Mouse (Mus musculus): ENCODE measurements around the gene Txnl4b.

Txnl4b gene

GRCm38 (mm10) chr8:109565498-109566333, at the start of gene Txnl4b, which contains the start of gene Dhx38:
TSS of gene Txnl4b (plus strand) at chr8:109565892.
TSS of gene Dhx38 (minus strand) at chr8:109565861.
- peak; percentile 97 for DNase-seq

DNA sequence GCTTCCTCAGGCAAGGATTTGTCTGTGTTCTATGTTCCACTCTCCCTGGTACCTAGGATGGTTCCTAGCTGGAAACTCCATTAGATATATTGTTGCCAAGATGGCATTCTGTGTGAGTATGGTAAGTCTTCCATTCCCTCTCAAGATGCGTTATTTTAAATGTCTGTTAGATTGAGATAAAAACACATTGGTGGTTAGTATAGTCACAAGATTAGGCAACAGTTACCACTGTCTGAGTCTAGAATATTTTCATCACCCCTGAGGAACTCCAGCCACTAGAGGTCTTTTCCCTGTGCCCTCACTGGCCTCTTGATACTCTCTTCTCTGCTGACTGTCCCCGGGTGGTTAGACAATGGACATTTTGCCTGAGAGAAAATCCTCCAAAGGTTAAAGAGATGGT, 41.7 kb upstream of the Txnl4b start:
- DNase-seq, result no peak

- peak; percentile 55 for DNase-seq
Measured at GRCm38 (mm10) chr8:109535140-109535990, 30.3 kb upstream of the Txnl4b start.

DNA sequence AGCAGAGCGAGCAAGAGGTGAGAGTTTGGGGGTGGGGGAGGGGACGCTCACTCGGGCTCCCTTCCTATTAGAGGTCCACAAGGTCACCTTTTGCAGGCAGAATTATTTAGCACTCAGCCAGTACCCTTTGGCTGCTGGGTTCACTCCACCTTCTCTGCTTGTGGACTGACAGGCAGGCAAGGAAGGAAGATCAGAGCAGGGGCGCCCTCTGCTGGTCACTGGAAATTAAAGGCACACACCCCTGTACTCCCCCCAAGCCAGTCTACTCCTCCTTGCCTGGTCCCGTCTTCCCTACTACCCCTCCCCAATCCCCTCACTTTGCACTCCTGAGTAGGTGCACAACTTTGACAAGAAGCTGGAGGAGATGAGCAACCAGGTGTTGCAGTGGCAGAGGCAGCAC, 29.0 kb upstream of the Txnl4b start:
- DNase-seq, result peak; percentile 64

- no peak for DNase-seq
Measured at GRCm38 (mm10) chr8:109542165-109542564, 23.5 kb upstream of the Txnl4b start.

GRCm38 (mm10) chr8:109542748-109543519, 22.8 kb upstream of the Txnl4b start:
- no peak for DNase-seq

- DNase-seq, result no peak
Measured at GRCm38 (mm10) chr8:109544049-109544448, 21.6 kb upstream of the Txnl4b start.

- peak; percentile 25 for DNase-seq
Measured at GRCm38 (mm10) chr8:109551663-109552062, 14.0 kb upstream of the Txnl4b start.

DNA sequence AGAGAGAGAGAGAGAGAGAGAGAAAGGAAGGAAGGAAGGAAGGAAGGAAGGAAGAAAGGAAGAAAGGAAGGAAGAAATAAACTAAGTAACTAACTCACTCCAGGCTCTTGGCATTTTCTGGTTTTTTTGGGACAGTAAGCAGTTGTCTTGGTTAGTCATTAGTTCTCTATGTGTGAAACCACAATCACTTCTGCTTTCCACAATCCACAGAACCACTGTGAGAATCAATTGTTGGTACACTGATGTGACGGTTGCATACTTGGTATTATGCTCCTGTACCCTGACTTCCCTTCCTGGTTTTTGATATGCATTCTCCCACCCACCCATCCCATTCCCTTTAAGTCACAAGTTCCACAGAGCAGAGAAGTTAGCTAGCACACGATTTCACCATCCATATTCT, 1.8 kb upstream of the Txnl4b start:
- no peak for DNase-seq

DNA sequence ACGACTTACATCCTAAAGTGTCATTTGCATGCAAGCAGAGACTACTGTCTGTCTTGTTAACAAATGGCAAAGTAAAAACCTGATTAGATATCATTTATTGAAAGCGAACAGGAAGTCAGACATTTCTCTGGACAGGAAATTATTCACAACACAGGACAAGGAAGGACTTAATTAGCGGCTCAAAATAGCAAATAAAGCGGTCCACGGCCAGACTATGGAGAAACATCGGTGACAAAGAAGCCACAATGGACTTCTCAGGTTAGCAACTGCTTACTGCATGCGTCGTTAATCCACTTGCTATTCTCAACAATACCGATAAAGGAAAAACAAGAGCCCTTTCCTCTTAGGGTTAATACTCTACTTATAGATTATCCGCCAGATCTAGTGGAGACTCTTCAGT, 926 bp upstream of the Txnl4b start:
- no peak for DNase-seq

- DNase-seq, result no peak
Measured at GRCm38 (mm10) chr8:109571139-109571538, 5.4 kb downstream of the Txnl4b start.

- no peak for DNase-seq
Measured at GRCm38 (mm10) chr8:109576311-109576710, 10.6 kb downstream of the Txnl4b start.

GRCm38 (mm10) chr8:109578900-109579301, 13.2 kb downstream of the Txnl4b start, which contains the start of gene Hp:
TSS of gene Hp (minus strand) at chr8:109579172.
- DNase-seq, result no peak

GRCm38 (mm10) chr8:109584293-109584692, 18.6 kb downstream of the Txnl4b start:
- DNase-seq, result no peak

GRCm38 (mm10) chr8:109584830-109585229, 19.1 kb downstream of the Txnl4b start:
- DNase-seq, result no peak

- DNase-seq, result no peak
Measured at GRCm38 (mm10) chr8:109585652-109586051, 20.0 kb downstream of the Txnl4b start.

DNA sequence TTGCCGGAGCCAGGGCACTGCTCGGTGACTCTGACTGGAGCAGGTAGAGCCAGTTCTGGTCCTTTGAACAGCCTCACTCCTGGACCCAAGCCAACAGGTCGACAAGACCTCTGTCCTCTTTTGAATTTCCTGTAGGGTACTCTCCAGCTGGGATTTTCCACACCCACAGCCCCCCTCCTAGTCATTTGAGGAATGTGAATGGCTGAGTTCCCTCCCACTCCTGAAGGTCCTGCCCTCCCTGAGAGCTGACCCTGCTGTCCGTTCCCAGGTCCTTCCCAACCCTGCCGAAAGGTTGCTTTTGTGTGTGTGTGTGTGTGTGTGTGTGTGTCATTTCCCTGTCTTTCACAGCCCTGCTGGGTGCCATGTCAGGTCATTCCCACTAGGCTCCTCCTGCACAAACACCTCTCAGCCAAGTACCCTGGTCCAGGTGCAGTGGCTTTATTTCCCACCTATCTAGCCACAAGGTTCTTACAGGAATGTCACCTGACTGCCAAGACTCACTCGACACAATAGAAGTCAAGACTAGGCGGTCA, 21.3 kb downstream of the Txnl4b start:
- no peak for DNase-seq

DNA sequence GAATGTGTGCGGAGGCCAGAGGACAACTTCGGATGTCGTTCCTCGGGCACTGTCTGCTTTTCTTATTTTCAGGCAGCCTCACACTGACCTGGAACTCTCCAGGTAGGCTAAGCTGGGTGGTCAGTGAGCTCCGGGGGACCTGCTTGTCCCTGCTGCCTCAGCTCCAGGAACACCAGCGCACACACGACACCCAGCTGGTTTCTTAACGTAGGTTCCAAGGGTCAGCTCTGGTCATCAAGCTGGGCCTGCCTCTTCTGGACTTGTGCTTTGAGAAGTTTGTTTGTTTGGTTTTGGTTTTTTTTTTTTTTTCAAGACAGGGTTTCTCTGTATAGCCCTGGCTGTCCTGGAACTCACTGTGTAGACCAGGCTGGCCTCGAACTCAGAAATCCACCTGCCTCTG, 25.2 kb downstream of the Txnl4b start:
- no peak for DNase-seq

GRCm38 (mm10) chr8:109591367-109591766, 25.7 kb downstream of the Txnl4b start:
- DNase-seq, result no peak

- DNase-seq, result no peak
Measured at GRCm38 (mm10) chr8:109592164-109592563, 26.5 kb downstream of the Txnl4b start.

DNA sequence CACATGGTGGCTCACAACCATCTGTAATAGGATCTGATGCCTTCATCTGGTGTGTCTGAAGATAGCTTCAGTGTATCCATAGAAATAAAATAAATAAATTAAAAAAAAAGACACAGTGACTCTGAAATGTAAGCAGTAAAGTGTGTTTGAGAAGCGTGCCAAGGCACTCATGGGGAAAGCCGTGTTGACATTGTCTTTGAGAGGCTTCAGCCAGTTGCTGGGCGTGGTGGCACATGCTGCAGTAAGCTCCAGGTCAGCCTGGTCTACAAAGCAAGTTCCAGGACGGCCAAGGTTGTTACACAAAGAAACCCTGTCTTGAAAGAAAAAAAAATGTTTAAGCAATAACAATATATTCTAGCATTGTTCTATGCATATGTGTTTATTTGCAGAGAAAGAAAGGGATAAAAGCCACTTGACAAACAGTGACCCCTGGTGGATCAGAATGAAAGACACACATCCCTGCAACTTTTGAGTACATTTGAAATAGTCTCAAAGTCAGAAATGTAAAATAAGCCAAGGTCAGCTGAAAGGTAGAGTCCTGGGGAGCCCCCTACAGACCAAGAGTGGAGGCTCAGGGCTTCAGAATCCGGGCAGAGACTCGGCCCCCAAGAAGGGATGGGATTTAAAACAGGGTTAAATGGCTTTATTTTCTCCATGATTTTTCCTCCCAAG, 27.6 kb downstream of the Txnl4b start:
- DNase-seq, result peak; percentile 31

DNA sequence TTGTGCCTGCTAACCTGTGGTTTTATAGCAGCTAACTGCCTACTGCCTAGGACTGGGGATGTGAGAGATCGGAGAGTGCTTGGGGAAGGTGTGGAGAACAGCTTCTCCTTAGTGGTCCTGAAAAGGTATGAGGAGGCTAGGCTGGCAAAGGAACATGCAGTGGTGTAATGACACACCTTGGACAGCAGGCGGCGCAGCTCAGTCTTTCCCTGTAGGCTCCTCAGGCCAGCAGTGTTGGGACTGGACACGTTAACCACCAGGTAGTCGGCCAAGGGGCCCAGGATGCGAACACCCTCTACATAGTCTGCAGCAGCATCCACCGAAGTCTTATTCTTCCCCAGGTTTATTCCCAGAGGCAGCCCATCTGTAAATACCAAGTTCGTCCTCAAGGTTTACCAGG, 30.2 kb downstream of the Txnl4b start:
- DNase-seq, result peak; percentile 53

All from thymus, postnatal 25 days (tissue).